Mouse (Mus musculus) adrenal gland, postnatal 10 days (tissue): ENCODE measurements at regions not wholly inside any gene's neighbourhood (a gene's known extent, or its start where the extent isn't known, plus 50 kb on each side); places are given as distances from the start of the nearest gene placed in this dataset.

Experiments used
- DNase-seq: peaks from one replicate; pipeline ENCODE4 v3.0.0; 2021; ENCODE audit warnings: mixed read lengths

DNA sequence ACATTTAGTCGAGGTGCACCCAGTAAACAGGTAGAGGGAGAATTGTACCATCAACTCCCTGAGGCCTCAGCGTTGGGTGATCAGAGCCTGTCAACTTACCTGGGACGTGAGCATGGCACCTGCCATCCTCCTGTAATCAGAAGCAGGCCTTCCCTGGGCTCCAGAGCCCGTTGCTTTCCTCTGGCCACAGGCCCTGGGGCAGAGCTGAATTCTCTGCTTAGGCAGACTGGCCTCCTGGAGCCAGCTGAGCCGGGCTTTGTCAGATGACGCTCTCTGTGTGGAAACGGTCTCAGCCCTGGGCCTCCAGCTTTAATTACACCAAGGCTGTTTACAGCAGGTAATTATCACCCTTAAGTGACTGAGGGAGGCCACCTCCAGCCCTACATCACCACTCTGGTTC lies 92.6 kb upstream of the Pmepa1 start:
- no peak for DNase-seq

- DNase-seq, result no peak
Observed at GRCm38 (mm10) chr2:173376926-173377325, 100.6 kb upstream of the Pmepa1 start.

DNA sequence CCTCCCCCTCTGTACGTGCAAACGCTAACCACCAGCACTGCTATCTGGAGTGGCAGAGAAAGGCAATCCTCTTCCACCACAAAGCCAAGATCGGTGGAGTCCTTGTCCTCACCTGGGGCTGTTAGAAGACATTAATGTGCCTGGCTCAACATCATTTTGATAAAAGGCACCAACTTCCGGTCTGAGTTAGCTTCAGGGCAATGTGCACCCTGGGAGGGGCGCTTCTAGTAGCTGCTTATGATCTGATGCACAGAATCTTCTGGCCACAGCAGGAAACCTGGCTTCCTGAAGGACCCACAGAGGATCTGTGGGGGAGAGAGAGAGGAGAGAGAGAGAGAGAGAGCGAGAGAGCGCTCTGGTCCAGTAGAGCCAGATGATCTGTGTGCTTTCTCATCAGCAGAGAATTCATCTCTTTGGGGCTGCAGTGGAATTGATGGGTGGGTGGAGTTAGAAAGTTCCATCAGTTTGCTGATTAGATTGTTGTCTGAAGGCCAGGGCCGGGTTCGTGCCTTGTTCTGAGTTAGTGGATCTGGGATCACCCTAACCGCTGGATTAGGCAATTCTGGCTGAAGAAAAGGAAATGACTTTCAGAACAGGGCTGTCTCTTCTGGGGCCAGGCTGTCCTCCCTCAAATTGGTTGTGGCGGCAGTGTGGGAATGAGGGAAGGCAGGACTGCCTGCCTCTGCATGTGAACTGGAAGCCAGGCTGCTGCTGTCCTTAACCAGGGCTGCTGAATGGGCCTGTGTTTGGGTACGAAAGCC lies 101.3 kb upstream of the Pmepa1 start:
- DNase-seq, result peak; percentile 22

DNA sequence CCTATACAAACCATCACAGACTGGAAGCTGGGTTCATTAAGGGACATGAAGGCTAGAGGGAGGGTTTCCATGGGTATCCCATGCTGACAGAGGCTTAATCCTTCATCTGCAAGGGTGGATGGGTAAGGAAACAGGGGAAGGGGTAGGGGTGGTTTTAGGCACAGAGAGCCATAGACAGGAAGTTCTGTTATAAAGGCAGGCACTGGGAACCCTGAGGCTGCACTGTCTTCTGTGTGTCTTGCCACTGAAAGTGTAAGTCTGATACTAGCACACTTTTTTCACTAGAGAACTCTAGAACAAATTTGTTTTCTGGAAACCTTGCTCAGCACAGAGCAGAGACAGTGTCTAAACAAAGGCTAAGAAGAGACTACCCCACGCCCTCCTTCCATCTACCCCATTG lies 103.4 kb upstream of the Pmepa1 start:
- DNase-seq, result no peak

DNA sequence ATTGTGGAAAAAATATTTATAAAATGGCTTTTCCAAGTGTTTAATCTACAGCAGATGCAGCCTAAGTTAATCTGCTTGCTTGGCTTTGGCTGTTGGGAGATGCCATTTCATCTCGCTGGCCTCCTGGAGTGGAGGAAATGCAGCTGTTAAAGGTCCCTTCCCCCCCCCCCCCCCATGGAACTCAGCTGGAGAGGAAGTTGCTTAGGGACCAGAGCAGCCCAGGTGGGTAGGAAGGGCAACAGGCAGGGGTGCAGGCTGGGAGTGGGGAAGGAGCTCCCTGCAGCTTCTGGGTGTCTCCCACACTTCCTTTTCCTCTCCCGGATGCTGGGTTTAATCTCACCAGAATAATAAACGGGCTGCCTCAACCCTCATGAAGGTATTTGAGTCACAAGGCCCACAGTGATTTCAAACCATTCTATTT lies 104.0 kb upstream of the Pmepa1 start:
- no peak for DNase-seq

- no peak for DNase-seq
Observed at GRCm38 (mm10) chr2:173382176-173382813, 106.0 kb upstream of the Pmepa1 start.

- DNase-seq, result no peak
Observed at GRCm38 (mm10) chr2:173384935-173385586, 108.7 kb upstream of the Pmepa1 start.

DNA sequence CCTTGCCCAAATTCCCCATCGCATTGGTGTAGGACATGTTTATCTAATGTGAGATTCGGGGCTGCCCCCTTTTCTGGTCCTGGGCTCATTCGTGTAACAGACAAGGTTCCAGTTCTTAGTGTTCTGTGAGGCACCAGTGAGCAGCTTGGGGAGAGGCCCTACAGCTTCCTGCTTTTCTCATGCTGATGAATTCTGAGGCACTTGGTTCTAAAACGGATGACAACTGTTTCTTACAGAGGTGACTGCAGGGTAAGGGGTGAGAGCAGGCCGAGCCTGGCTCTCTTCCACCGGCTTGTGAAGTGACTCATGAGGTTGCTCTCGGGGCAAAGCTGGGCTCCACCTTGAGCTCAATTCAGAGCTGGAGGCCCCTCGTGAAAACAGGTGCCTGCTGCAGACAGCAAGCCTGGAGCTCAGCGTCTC lies 109.4 kb upstream of the Pmepa1 start:
- peak; percentile 57 for DNase-seq

- no peak for DNase-seq
Observed at GRCm38 (mm10) chr2:173388140-173388539, 111.8 kb upstream of the Pmepa1 start.

DNA sequence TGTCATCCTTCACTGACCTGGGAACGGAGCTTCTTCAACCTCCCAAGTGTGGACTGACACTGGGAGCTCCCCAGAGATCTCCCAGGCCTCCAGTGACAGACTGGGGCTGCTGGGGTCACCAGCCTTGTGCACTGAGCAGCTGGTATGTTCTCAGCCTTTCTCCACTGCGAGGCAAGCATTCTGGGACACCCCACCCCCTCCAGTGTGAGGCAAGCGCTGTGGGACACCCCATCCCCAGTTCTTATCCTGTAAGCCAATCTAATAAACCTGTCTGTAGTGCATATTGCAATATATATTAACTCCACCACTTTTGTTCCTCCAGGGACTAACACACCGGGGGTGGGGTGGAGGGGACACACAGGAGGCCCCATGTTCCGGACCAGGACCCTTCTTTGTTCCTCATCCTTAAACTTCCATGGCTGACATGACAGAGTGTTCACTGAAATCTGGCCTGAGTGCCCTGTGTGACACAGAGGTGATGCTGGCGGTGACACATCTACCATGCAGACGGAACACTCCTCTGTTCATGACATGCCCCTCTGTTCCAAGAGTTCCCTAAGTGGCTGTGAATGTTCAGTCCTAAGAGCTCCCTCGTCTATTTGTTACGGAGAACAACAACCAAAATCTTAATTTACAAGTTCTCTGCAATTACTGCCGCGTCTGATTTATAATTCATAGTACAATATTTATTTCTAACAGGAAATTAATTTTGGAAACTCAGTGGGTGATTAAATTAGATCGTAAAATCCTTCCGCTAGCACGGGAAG lies 116.4 kb upstream of the Pmepa1 start:
- DNase-seq, result no peak

GRCm38 (mm10) chr2:173393324-173393592 lies 116.9 kb upstream of the Pmepa1 start:
- DNase-seq, result no peak

DNA sequence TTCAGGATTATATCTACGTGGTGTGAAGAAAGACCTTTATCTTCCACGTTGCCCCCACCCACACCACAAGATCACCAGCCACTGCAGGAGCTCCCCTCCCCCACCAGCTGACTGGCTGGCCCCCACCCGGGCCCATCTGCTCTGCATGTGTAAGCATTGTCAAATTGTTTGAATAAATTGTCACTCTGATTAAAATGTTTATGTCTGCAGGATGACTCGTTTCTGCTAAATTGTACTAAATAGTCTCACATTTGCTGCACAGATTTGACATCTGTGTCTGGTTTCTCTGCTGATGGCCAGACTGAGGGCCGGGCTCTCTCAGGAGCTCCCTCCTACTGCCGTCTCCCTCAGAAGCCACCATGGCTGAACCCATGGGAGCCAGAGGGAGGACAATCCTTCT lies 119.2 kb upstream of the Pmepa1 start:
- no peak for DNase-seq

DNA sequence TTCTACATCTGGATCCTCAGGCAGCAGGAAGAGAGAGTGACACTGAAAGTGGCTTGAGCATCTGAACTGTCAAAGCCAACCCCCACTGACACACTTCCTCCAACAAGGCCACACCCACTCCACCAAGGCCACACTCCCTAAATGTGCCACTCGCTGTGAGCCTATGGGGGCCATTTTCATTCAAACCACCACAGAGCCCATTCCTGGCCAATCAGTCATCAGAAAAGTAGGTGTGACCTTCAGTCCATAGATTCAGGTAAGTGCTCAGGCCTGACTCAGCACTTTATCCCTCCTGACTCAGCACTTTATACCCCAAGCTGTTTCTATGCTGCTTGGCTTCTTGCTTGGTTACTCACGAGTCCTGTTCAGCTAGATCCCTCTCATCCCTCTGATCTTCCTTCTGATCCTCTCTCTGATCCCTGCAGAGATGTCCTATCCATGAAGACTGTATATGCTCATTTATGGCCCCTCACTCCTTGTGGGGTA lies 121.6 kb upstream of the Pmepa1 start:
- no peak for DNase-seq

DNA sequence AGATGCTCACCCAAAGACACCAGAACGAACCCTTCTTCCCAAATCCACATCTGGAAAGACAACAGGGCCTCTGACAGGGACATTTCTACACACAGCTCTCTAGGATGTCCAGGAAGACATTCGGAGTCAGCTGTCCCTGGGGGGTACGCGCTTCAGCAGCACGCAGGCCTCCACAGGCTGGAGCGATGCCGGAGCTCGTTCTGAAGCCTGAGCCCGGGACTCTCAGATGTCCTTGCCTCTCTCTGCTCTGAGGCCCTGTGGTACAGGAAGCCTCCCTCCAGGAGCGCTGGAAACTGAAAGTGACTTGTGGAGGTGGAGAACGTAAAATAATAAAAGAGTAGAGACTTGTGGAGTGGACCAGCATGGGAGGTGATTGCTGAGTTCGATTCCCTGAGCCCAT lies 116.8 kb upstream of the 1700021F07Rik start:
- no peak for DNase-seq

DNA sequence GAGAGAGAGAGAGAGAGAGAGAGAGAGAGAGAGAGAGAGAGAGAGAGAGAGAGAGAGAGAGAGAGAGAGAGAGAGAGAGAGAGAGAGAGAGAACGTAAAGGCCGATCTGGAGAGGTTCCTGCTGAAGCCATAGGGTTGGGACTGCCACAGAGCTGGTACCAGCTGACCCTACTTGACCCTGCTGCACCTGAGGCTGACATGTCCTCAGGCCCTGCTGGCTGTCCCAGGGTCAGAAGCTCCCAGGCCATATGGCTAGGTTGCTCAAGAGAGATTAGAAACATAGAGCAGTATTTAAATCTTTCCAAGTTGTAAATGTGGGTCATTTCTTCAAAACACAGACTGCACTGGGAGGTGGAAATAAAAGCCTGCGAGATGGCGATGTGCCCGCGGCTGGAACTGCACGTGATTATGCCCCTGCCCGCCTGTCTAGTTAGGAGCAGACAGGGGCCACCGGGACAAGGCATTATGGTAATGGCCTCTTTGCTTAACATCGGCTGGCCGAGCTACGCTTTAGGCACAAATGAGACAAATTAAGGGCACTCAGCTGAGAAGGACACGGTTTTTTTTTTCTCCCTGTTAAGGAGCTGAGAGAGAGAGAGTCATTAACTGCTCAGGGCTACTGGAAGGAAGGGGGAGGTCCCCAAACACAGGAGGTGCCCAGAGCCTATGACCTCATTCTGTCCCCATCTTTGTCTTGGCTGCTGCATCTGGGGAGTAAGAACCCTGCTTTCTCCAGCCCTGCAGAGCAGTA lies 115.9 kb upstream of the 1700021F07Rik start:
- DNase-seq, result no peak

DNA sequence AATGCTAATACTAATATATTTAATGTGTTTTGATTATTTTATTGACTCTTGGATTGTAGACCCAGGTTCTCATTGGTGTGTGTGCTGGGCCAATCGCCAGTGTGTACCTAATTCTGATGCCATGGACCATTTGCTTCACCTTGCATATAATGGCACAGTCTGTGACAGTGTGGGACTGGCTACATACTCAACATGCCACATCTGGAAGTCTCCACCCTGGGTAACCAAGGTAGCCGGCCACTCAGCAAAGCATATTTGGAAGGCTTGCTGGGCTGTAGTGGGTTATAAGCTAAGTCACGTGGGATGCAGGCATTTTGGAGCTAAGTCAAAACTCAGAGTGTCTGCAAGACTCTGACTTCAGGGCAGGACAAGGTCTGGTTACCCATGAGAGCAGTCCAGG lies 115.3 kb upstream of the 1700021F07Rik start:
- no peak for DNase-seq

DNA sequence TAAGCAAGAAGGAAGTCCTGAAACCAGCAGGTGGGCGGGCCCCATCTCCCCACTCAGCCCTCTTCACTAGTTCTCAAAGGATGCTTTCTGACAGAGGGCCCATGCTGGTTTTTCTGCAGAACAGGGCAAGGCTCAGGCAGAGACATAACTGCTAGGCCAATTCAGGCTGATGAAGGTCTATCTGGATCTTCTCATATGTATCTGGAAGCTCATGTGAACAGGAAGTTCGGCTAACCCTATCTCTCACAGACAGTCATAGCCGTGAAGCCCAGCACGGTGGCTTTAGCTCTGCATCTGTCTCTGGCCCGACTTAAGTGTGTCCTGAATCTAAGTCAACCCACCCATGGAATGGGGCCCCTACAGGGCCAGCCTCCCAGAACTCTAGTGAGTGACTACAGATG lies 113.7 kb upstream of the 1700021F07Rik start:
- no peak for DNase-seq

DNA sequence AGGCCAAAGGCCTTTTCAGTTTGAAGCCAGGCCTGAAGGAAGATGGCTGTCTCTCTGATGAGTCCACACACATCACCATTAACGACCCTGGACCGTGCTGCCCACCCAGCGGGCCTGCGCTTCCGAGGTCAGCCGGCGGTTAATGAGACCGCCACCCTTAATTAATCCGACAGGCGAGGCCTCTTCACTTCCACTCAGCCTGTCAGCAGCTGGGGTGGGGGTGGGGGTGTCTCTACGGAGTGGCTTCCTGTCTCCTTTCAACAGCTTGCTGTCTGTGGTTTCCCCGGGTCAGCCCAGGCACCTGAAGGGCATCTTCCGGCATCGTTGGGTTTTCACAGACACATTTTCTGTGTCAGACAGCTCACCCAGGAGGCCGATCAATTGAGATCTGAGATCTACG lies 113.0 kb upstream of the 1700021F07Rik start:
- no peak for DNase-seq

DNA sequence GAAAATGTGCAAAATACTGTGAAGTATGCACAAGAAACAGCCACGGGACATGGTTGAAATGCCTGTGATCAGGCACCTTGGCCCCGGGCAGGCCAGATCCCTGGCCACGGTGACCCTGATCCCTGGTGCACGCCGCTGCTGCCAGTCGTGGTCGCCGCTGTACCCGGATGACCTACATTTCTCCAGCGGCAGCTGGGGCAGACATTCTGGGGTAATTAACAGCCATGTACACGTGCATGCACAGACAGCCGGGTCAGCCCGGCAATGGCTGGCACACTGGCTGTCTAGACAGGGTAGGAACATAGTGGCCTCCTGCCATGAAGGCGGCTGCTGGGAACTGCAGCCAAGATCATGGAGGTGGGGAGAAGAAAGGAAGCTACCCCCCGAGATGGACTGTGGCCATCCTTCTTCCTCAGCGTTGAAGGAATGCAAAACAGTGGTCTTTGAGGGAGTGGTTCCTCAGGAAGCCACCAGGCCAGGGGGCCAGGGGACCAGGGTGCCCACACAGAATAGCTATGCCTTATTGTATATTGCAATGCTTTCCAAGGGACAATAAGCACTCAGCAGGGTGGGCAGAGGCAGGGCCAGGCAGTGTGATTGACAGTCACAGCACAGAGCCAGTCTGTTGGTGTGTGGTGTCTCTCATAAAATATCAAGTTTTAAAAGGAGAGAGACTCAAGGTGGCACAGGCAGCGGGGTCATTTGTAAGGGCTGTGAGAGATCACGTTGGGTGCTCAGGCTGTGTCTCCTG lies 108.3 kb upstream of the 1700021F07Rik start:
- peak; percentile 73 for DNase-seq

DNA sequence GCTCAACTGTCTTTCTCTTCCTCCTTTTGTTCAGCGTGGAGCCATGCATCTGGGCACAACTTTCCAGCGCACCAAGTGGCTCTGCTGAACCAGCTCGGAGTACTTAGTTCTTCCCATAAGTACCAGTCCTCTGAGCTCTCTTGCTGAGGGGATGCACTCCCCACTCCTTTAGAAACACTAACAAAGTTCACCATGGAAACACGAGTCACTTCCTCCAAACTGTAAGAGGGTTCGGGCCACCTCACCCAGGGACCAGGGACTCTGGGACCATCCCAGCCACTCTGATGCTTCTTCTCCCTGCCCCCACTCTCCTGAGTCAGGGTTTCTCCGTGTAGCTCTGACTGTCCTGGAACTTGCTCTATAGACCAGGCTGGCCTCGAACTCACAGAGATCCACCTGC lies 107.0 kb upstream of the 1700021F07Rik start:
- no peak for DNase-seq

DNA sequence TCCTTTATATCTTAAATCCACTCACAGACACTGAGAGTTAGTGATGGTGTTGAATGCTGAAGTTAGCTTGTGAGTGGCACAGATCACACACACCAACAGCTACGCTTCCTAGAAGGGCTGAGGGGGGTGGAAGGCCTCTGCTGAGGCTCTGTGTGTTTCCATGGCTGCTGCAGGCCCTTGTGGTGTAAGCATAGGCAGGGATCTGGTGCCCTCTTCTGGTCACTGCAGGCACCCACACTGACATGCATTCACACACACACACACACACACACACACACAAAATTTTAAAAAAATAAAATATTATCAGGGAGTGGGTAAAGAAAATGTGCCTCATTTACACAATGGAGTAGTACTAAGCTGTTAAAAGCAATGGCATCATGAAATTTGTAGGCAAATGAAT lies 105.5 kb upstream of the 1700021F07Rik start:
- DNase-seq, result no peak
